Mouse (Mus musculus) liver, embryonic 16.5 days (tissue): ENCODE data around the gene Lamb2. TPM values are rescaled to one million over a fixed set of nuclear protein-coding genes. Genes with fewer than 3 reads are reported as not detected.

ENCODE experiments used
- ATAC-seq: fragments of 200-750 bp; cut with Nextera tagmentation; 2 replicates; pipeline ENCODE4 v1.8.0; 2017; ENCODE audit warnings: low read depth, mild to moderate bottlenecking, moderate number of reproducible peaks, moderate library complexity
- H3K27ac ChIP-seq: fragments of 300-500 bp; sonication (generic); 2 replicates; pipeline ENCODE4 v1.5.1; 2014; ENCODE audit warnings: mild to moderate bottlenecking, low read length
- H3K27me3 ChIP-seq: fragments of 300-500 bp; sonication (generic); 2 replicates; pipeline ENCODE4 v1.6.1; 2014; ENCODE audit warnings: low read depth, low read length, mixed read lengths; ENCODE audit not compliant: control insufficient read depth, insufficient read depth
- H3K36me3 ChIP-seq: fragments of 300-500 bp; sonication (generic); 2 replicates; pipeline ENCODE4 v1.6.1; 2014; ENCODE audit warnings: mild to moderate bottlenecking; ENCODE audit not compliant: control insufficient read depth, insufficient read depth
- H3K4me1 ChIP-seq: fragments of 300-500 bp; sonication (generic); 2 replicates; pipeline ENCODE4 v1.6.1; 2014; ENCODE audit warnings: low read depth, low read length, mixed read lengths; ENCODE audit not compliant: control insufficient read depth
- H3K4me2 ChIP-seq: fragments of 300-500 bp; sonication (generic); 2 replicates; pipeline ENCODE4 v1.6.1; 2014; ENCODE audit warnings: low read depth, low read length, mixed read lengths
- H3K4me3 ChIP-seq: fragments of 300-500 bp; sonication (generic); 2 replicates; pipeline ENCODE4 v1.5.1; 2014; ENCODE audit warnings: low read depth, mild to moderate bottlenecking, low read length
- H3K9ac ChIP-seq: fragments of 300-500 bp; sonication (generic); 2 replicates; pipeline ENCODE4 v1.6.1; 2014; ENCODE audit warnings: low read depth, low read length
- H3K9me3 ChIP-seq: fragments of 300-500 bp; sonication (generic); replicated peaks from 2 replicates; pipeline ENCODE4 v1.6.1; 2016; ENCODE audit warnings: low read length; ENCODE audit not compliant: control insufficient read depth
- WGBS: fragments of 180-500 bp; shearing (Covaris S2); extraction: QIAGEN DNeasy Blood & Tissue Kit; methylation state at CpG from one replicate; pipeline ENCODE4 v1.1.7; 2014; ENCODE audit not compliant: insufficient replicate concordance; 5-methylcytosine and 5-hydroxymethylcytosine counted together
- polyA plus RNA-seq: library from polyadenylated mRNA; unstranded; fragments of >200 nt; fragmentation: Nextera tagmentation; extraction: Ambion mirVana; gene quantifications from 2 replicates; pipeline ENCODE4 v1.2.1, GENCODE M21; 2015

Gene Lamb2
- polyA plus RNA-seq, 1 experiment from 2014 or later = 10.7 TPM

DNA sequence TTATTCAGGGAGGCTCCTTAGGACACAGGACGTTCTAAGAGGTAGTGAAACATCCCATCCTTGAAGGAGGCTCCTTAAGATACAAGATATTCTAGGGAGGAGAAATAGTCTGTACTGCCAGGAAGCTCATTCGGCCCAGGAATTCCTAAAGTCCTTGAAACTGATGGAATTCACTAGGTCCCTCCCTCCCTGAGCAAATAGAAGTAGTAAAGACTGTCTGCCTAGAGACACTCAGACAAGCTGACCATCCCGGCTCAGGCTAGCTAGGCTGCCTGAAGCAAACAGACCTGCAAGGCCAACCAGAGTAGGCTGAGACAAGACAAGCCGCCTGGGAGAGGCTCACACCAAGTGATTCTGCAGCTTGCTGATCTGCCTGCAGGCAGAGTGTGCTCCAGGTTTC lies 9.7 kb upstream of the Lamb2 start:
- no peaks in the 10 kb centered on the region; the same call in 1 of the 2 replicates for H3K36me3 ChIP-seq
- no peak for ATAC-seq
- H3K4me3 ChIP-seq = no peak overlapping the region
- H3K4me1 ChIP-seq = no peaks in the 10 kb centered on the region
- H3K27me3 ChIP-seq = no peaks in the 10 kb centered on the region
- 56% methylated on average over 4 of the region's 4 CpGs for WGBS
- no peak overlapping the region for H3K4me2 ChIP-seq
- H3K9ac ChIP-seq = no peak overlapping the region
- H3K27ac ChIP-seq = no peak overlapping the region
- no peaks in the 10 kb centered on the region for H3K9me3 ChIP-seq

- H3K9me3 ChIP-seq = no peaks in the 10 kb centered on the region
- no peak overlapping the region for H3K4me3 ChIP-seq
- peaks cover 7% of the 10 kb centered on the region for H3K27me3 ChIP-seq
- H3K36me3 ChIP-seq = no peaks in the 10 kb centered on the region
- peaks cover 7% of the 10 kb centered on the region for H3K4me1 ChIP-seq
- H3K9ac ChIP-seq = no peak overlapping the region
- 39% methylated on average over 1 of the region's 1 CpGs for WGBS
- H3K4me2 ChIP-seq = no peak overlapping the region
- no peak for ATAC-seq
- H3K27ac ChIP-seq = no peak overlapping the region
Observed at GRCm38 (mm10) chr9:108474528-108474927, 5.0 kb upstream of the Lamb2 start.

DNA sequence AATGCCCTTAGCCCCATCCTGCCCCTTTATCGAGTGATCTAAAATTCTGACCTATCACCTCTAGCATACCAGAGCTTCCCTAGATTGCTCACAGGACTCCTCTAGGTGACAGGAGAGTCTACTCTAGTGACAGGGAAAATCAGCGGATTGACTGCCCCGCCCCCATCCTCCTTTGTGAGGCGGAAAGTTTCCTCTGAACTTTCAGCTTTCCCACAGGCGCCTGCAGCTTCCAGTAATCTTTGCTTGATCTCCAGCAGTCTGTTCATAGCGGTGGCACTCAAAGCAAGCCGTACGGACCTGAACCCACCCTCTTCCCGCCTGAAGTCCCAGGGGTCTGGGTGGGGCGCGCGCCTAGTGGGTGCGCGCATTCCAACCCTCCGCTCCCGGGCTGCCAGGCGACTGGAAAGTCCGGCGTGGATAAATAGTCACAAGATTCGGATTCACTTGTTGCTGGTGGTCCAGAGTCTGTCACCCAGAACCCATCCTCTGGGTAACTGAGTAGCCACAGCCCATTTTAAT lies 839 bp upstream of the Lamb2 start:
- WGBS = 1% methylated on average over 20 of the region's 20 CpGs
- Histone ChIP-seq H3K4me3 (peak overlapping the region; percentile 56), H3K27ac (no peak overlapping the region), H3K4me1 (peaks cover 7% of the 10 kb centered on the region), H3K27me3 (peaks cover 7% of the 10 kb centered on the region), H3K36me3 (no peaks in the 10 kb centered on the region), H3K4me2 (peak overlapping the region; percentile 56), H3K9ac (peak overlapping the region; percentile 16; the same call in 1 of the 2 replicates), H3K9me3 (no peaks in the 10 kb centered on the region)
- ATAC-seq = peak; percentile 57

GRCm38 (mm10) chr9:108479241-108479640 lies 295 bp upstream of the Lamb2 start:
- Histone ChIP-seq H3K4me2 (peak overlapping the region; percentile 56; the same call in 1 of the 2 replicates), H3K4me3 (no peak overlapping the region), H3K9ac (no peak overlapping the region), H3K27me3 (peaks cover 7% of the 10 kb centered on the region), H3K9me3 (no peaks in the 10 kb centered on the region), H3K27ac (no peak overlapping the region), H3K4me1 (peaks cover 7% of the 10 kb centered on the region), H3K36me3 (no peaks in the 10 kb centered on the region)
- no peak for ATAC-seq
- WGBS = 29% methylated on average over 11 of the region's 11 CpGs

GRCm38 (mm10) chr9:108480813-108481519 lies 1.4 kb downstream of the Lamb2 start:
- Histone ChIP-seq H3K4me3 (no peak overlapping the region), H3K27me3 (peaks cover 7% of the 10 kb centered on the region), H3K9ac (no peak overlapping the region), H3K4me1 (peaks cover 7% of the 10 kb centered on the region), H3K4me2 (no peak overlapping the region), H3K9me3 (no peaks in the 10 kb centered on the region), H3K27ac (no peak overlapping the region), H3K36me3 (no peaks in the 10 kb centered on the region)
- no peak for ATAC-seq
- WGBS = 78% methylated on average over 28 of the region's 28 CpGs

DNA sequence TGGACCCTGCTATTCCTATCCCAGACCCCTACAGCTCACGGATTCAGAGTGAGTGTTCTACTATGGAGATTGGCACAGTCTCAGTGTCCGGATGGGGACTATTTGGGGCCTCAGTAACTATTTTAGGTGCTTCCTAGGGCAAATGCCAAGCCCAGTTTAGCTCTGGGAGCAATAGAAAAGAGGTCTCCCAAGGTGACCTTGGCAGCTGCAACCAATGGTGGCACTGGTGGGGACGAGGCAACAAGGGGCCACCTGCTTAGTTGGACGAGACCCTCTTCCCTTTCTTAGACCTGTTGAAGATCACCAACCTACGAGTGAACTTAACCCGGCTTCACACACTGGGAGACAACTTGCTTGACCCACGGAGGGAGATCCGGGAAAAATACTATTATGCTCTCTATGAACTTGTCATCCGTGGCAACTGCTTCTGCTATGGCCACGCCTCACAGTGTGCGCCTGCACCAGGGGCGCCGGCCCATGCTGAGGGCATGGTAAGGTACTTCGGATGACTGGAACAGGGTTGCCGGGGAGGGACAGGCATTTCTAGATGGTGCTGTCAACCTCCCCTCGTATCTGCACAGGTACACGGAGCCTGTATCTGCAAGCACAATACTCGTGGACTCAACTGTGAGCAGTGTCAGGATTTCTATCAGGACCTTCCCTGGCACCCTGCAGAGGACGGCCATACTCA lies 2.1 kb downstream of the Lamb2 start:
- no peak overlapping the region for H3K27ac ChIP-seq
- H3K4me1 ChIP-seq = peaks cover 7% of the 10 kb centered on the region
- H3K9me3 ChIP-seq = no peaks in the 10 kb centered on the region
- H3K27me3 ChIP-seq = peaks cover 7% of the 10 kb centered on the region
- H3K9ac ChIP-seq = no peak overlapping the region
- 70% methylated on average over 19 of the region's 19 CpGs for WGBS
- H3K36me3 ChIP-seq = no peaks in the 10 kb centered on the region
- ATAC-seq = no peak
- no peak overlapping the region for H3K4me3 ChIP-seq
- H3K4me2 ChIP-seq = no peak overlapping the region

- Histone ChIP-seq H3K4me2 (no peak overlapping the region), H3K9ac (no peak overlapping the region), H3K9me3 (no peaks in the 10 kb centered on the region), H3K4me3 (no peak overlapping the region), H3K27ac (no peak overlapping the region), H3K4me1 (peaks cover 7% of the 10 kb centered on the region), H3K27me3 (peaks cover 7% of the 10 kb centered on the region), H3K36me3 (no peaks in the 10 kb centered on the region; the same call in 1 of the 2 replicates)
- no peak for ATAC-seq
- 82% methylated on average over 18 of the region's 18 CpGs for WGBS
Observed at GRCm38 (mm10) chr9:108483051-108483790, 3.7 kb downstream of the Lamb2 start.

DNA sequence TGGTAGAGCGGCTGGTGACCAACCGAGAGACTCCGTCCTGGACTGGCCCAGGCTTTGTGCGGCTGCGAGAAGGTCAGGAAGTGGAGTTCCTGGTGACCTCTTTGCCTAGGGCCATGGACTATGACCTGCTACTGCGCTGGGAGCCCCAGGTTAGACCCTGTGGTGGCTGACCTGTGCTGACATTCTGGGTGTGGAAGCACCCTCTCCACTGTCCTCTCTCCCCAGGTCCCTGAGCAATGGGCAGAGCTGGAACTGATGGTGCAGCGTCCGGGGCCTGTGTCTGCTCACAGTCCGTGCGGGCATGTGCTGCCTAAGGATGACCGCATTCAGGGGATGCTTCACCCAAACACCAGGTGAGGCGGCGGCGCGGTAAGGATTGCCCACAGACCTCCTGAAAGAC lies 4.5 kb downstream of the Lamb2 start:
- H3K36me3 ChIP-seq = no peaks in the 10 kb centered on the region; the same call in 1 of the 2 replicates
- H3K9ac ChIP-seq = no peak overlapping the region
- no peak overlapping the region for H3K4me2 ChIP-seq
- H3K27me3 ChIP-seq = peaks cover 3% of the 10 kb centered on the region; the same call in 1 of the 2 replicates
- no peaks in the 10 kb centered on the region for H3K9me3 ChIP-seq
- H3K4me3 ChIP-seq = no peak overlapping the region
- H3K4me1 ChIP-seq = peaks cover 3% of the 10 kb centered on the region
- no peak for ATAC-seq
- H3K27ac ChIP-seq = no peak overlapping the region
- WGBS = 81% methylated on average over 15 of the region's 15 CpGs
